Mouse (Mus musculus) erythroblast, embryonic 14.5 days (primary cell): ENCODE data around the gene Eif2b5. TPM values are rescaled to one million over a fixed set of nuclear protein-coding genes. Genes with fewer than 3 reads are reported as not detected.
"Not testable (repeated sequence)": the region's sequence is repeated elsewhere in the genome, so short reads cannot be mapped to it uniquely, and the experiment has no call there.

Source experiments
- H3K27me3 ChIP-seq: 2 replicates; pipeline ENCODE4 v1.6.1; 2012; ENCODE audit warnings: inconsistent platforms; ENCODE audit not compliant: control insufficient read depth
- H3K36me3 ChIP-seq: 2 replicates; pipeline ENCODE4 v1.6.1; 2012; ENCODE audit warnings: mild to moderate bottlenecking, inconsistent platforms; ENCODE audit not compliant: control insufficient read depth
- H3K4me1 ChIP-seq: 2 replicates; pipeline ENCODE4 v1.6.1; 2012; ENCODE audit warnings: inconsistent platforms; ENCODE audit not compliant: control insufficient read depth
- H3K4me3 ChIP-seq: replicated peaks from 2 replicates; pipeline ENCODE3; 2012; ENCODE audit warnings: moderate library complexity, mild to moderate bottlenecking, inconsistent platforms
- H3K9me3 ChIP-seq: 2 replicates; pipeline ENCODE4 v1.6.1; 2012; ENCODE audit warnings: low read length, inconsistent platforms, mixed read lengths; ENCODE audit not compliant: control insufficient read depth
- GATA1 ChIP-seq: IDR thresholded peaks from 2 replicates; pipeline ENCODE4 v1.6.1; 2012; ENCODE audit warnings: low read length, inconsistent platforms, mixed read lengths
- TAL1 ChIP-seq: IDR thresholded peaks from 3 replicates; pipeline ENCODE4 v1.6.1; 2012; ENCODE audit warnings: low read length, inconsistent platforms, mixed read lengths
- polyA plus RNA-seq: library from polyadenylated mRNA; stranded (reverse); fragments of >175 nt; gene quantifications from 2 replicates; pipeline ENCODE4 v1.2.3, GENCODE M21; 2012

Gene Eif2b5
- polyA plus RNA-seq, 1 experiment, result 0.70 TPM

DNA sequence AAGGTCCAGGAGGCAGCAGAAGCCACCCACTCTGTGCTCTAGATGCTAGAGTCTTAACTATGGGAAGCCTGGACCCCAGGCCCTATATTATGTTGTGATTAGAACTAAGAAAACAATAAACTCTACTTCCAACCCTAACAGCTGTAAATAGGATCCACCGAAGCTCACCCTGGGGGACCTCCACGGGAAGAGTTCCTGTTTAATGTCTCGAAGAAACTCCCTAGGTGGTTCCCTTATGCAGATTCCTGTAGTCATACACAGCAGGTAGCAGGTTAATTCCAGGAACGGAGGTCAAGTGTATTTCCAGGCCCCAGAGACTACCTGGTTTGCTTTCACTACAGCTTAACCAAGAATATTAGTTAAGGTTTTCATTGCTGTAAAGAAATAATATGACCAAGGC is 13.6 kb upstream of the Eif2b5 start:
- TF ChIP-seq TAL1 (no peak), GATA1 (no peak)
- Histone ChIP-seq H3K36me3 (no peaks in the 10 kb centered on the region), H3K4me1 (no peaks in the 10 kb centered on the region; the same call in 1 of the 2 replicates), H3K27me3 (no peaks in the 10 kb centered on the region), H3K4me3 (no peak overlapping the region), H3K9me3 (no peaks in the 10 kb centered on the region)

DNA sequence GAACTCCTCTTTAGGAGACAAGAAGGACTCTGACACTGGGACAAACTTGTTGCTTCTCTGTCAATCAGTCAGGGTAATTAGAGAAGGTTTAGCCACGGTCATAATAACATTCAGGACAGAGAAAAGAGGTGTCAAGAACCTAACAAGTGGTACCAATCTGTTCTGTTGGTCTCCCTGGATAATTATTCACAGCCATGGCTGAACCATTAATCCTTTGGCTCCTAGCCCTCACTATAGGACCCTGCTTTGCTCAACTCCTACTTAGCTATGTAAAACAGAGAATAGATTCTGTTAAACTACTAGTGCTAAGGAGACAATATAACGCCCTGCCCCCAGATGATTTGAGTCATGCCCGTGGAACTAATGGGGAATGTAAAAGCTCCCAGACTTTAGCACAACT is 12.6 kb upstream of the Eif2b5 start:
- Histone ChIP-seq H3K27me3 (no peaks in the 10 kb centered on the region), H3K4me3 (no peak overlapping the region), H3K4me1 (peaks cover 3% of the 10 kb centered on the region), H3K9me3 (no peaks in the 10 kb centered on the region), H3K36me3 (no peaks in the 10 kb centered on the region)
- TF ChIP-seq TAL1, result no peak
- TF ChIP-seq GATA1, result no peak

DNA sequence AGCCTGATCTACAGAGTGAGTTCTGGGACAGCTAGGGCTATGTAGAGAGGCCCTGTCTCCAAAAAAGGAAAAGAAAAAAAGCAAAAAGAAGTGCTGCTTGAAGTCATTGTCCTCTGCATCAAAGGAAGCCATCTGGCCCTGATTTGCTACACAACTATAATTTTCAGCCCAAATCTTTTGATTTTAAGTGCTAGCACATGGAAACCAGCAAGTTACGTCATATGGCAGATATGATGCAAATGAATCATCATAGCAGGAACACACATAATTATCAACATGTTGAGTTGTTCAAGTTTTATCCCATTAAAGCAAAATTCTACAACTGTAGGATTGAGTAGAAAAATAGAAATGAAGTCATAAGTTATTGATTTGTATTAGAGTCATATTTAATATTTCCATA is 10.5 kb upstream of the Eif2b5 start:
- TF ChIP-seq GATA1, result no peak
- no peak for TF ChIP-seq TAL1
- Histone ChIP-seq H3K36me3 (no peaks in the 10 kb centered on the region), H3K9me3 (no peaks in the 10 kb centered on the region), H3K4me3 (no peak overlapping the region), H3K27me3 (no peaks in the 10 kb centered on the region), H3K4me1 (peaks cover 3% of the 10 kb centered on the region)

DNA sequence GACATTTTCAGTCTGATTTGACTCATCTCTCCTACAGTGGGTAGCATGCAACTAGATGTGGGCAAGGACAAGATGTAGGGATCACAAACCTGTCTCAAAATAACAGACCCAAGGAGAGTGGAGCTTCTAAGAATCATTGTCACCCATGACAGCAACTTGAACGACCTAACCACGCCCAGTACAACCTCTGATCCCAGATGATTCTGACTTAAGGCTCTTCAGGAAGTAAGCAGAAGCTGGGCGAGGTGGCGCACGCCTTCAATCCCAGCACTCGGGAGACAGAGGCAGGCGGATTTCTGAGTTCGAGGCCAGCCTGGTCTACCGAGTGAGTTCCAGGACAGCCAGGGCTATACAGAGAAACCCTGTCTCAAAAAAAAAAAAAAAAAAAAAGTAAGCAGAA is 9.9 kb upstream of the Eif2b5 start:
- H3K9me3 ChIP-seq, H3K4me1 ChIP-seq, H3K36me3 ChIP-seq, H3K4me3 ChIP-seq, H3K27me3 ChIP-seq: not testable (repeated sequence)

DNA sequence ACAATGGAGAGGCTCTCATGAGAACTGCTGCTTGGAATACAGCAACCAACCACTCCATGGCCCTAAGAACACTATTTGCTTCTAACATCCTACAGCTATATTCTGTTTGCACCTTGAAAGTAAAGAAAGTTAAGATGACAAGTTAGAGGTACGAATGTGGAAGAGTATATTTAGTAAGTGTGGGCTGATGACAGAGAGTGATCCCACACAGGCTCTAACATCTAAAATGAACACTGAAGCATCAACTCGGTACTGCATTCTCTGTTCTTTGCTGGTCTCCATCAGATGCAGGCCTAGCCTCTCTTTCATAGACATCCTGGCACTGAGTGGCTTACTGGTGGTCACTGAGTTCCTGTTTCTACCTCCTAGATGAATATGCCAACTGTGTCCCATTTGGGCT is 9.4 kb upstream of the Eif2b5 start:
- H3K4me1 ChIP-seq, result peaks cover 3% of the 10 kb centered on the region
- no peaks in the 10 kb centered on the region for H3K36me3 ChIP-seq
- no peaks in the 10 kb centered on the region for H3K9me3 ChIP-seq
- TF ChIP-seq TAL1, result no peak
- TF ChIP-seq GATA1, result no peak
- no peak overlapping the region for H3K4me3 ChIP-seq
- H3K27me3 ChIP-seq, result no peaks in the 10 kb centered on the region

DNA sequence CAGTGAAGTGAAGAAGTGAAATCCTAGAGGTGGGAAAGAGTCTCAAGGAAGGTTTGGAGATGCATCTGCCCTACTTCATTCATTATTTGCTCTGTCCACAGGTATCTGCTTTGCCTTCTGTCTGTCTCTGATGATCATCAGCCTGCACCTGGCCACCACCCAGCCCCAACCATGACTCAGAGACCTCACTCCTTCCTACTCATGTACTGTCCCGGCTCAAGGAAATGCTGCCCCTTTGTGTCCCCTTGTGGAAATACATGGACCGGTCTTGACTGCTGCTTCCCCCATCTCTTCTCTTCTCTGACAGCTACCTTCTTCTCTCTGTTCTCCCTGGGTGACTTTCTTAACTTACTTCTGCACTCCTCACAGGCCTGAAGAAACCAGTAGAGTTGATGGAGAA is 8.0 kb upstream of the Eif2b5 start:
- no peak for TF ChIP-seq GATA1
- TF ChIP-seq TAL1, result 0 out of 3 replicates have a peak, but pooled peaks have one; percentile 14
- H3K9me3 ChIP-seq, result no peaks in the 10 kb centered on the region
- H3K27me3 ChIP-seq, result no peaks in the 10 kb centered on the region
- H3K4me3 ChIP-seq, result no peak overlapping the region
- no peaks in the 10 kb centered on the region for H3K36me3 ChIP-seq
- peaks cover 3% of the 10 kb centered on the region for H3K4me1 ChIP-seq

DNA sequence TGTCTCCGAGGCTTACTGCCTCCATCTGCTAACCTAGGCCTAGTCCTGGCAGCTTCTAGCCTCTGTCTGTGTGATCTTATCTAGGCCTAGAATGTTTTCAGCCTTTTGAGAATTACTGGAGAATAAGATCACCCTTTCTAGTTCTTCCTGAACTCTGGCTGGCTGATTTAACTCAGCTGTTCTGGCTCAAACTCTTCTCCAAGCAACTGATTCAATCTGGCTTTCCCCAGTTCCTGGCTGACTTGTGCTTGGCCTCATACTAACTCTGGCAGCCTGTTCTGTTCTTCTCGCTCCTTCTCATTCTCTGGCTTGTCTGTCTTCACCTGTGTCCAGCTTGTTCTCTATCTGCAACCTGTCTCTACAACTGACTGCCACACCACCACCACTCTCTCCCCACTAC is 7.3 kb upstream of the Eif2b5 start:
- H3K4me3 ChIP-seq, result no peak overlapping the region
- H3K27me3 ChIP-seq, result no peaks in the 10 kb centered on the region
- TF ChIP-seq GATA1 (no peak), TAL1 (no peak)

DNA sequence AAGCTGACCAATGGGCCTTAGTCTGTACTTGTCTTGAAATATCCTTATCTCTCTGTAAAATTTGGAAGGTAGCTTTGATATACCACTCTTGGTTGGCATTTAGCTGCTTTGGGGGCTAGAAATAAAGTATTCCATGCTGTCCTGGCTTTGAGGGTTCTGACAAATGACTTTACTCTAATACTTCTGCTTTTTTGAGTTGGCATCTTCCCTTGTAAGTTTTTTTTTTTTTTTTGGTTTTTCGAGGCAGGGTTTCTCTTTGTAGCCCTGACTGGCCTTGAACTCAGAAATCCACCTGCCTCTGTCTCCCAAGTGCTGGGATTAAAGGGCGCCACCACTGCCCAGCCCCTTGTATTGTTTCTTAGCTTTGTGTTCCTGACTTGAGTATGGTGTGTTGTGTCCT is 5.2 kb upstream of the Eif2b5 start:
- no peaks in the 10 kb centered on the region for H3K9me3 ChIP-seq
- H3K4me3 ChIP-seq, result no peak overlapping the region
- H3K27me3 ChIP-seq, result peaks cover 4% of the 10 kb centered on the region
- H3K4me1 ChIP-seq, result peaks cover 16% of the 10 kb centered on the region
- TF ChIP-seq TAL1 (no peak), GATA1 (no peak)
- no peaks in the 10 kb centered on the region for H3K36me3 ChIP-seq

More for the DNA sequence above, 7.3 kb upstream of the Eif2b5 start:
- Histone ChIP-seq H3K9me3 (no peaks in the 10 kb centered on the region), H3K4me1 (peaks cover 3% of the 10 kb centered on the region), H3K36me3 (no peaks in the 10 kb centered on the region)

DNA sequence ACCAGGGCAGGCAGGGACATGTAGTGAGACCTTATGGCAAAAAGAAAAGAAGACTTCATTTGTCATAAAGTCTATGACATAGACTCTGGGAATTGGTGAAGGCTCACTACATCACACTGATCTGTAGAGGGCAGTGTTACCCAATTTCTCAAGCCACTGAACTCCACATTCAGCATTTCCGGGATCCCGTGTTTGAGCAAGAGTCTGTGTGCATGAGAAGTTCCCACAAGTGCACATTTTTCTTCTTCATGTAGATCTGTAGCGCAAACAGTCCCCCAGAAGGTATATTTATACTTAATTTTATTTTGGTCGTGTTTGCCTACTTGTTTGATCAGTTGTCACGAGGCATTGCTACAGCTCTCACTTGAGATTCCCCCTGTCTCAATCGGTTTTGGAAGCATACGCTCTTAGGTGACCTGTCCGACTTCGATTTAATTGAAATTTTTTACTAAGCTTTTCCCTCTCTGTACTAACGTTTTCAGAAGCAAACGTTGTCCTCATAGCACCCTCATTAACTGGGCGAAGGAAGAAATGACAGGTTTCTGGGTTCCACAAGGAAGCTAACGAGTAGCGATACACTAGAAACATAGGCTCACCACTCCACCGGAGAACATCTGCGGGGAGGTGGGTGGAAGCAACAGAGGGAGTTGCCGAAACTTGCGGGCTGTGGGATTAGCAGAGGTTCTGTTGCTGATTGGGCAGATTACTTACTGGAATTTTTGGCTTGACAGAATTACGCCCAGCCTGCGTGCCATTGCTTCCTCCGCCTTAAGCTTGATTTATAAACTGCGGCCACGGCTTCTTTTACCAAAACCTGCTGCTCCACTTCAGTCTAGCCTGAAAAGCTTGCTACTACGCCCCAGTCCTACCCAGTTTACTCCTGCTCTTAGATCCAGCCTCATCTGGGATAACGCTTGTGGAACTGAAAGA is 1.7 kb upstream of the Eif2b5 start:
- Histone ChIP-seq H3K4me3 (peak overlapping the region; percentile 55), H3K9me3 (no peaks in the 10 kb centered on the region), H3K27me3 (peaks cover 6% of the 10 kb centered on the region), H3K36me3 (peaks cover 11% of the 10 kb centered on the region), H3K4me1 (peaks cover 27% of the 10 kb centered on the region)
- TF ChIP-seq TAL1 (no peak), GATA1 (no peak)
